Mouse (Mus musculus) limb, embryonic 10.5 days (tissue): ENCODE results near the gene Nog. TPM values are rescaled to one million over a fixed set of nuclear protein-coding genes. Genes with fewer than 3 reads are reported as not detected.

Source experiments
- polyA plus RNA-seq: library from polyadenylated mRNA; unstranded; fragments of >200 nt; fragmentation: Nextera tagmentation; extraction: Ambion mirVana; gene quantifications from 2 replicates; pipeline ENCODE4 v1.2.1, GENCODE M21; 2016

Nog gene
- polyA plus RNA-seq, 1 experiment from 2014 or later: 0.89 TPM

Other genes with a start within 250 kb of the Nog start
- 3.7 and 5.6 TPM in 2 replicates for gene Dgke, start 235.5 kb downstream of the Nog start, polyA plus RNA-seq
- not detected in 2 replicates for gene Gm525, start 228.5 kb downstream of the Nog start, polyA plus RNA-seq